Mouse (Mus musculus) erythroblast, embryonic 14.5 days (primary cell): ENCODE measurements at regions not wholly inside any gene's neighbourhood (a gene's known extent, or its start where the extent isn't known, plus 50 kb on each side); places are given as distances from the start of the nearest gene placed in this dataset.

Experiments used
- H3K27me3 ChIP-seq: 2 replicates; pipeline ENCODE4 v1.6.1; 2012; ENCODE audit warnings: inconsistent platforms; ENCODE audit not compliant: control insufficient read depth
- H3K36me3 ChIP-seq: 2 replicates; pipeline ENCODE4 v1.6.1; 2012; ENCODE audit warnings: mild to moderate bottlenecking, inconsistent platforms; ENCODE audit not compliant: control insufficient read depth
- H3K4me1 ChIP-seq: 2 replicates; pipeline ENCODE4 v1.6.1; 2012; ENCODE audit warnings: inconsistent platforms; ENCODE audit not compliant: control insufficient read depth
- H3K4me3 ChIP-seq: replicated peaks from 2 replicates; pipeline ENCODE3; 2012; ENCODE audit warnings: moderate library complexity, mild to moderate bottlenecking, inconsistent platforms
- H3K9me3 ChIP-seq: 2 replicates; pipeline ENCODE4 v1.6.1; 2012; ENCODE audit warnings: low read length, inconsistent platforms, mixed read lengths; ENCODE audit not compliant: control insufficient read depth
- GATA1 ChIP-seq: IDR thresholded peaks from 2 replicates; pipeline ENCODE4 v1.6.1; 2012; ENCODE audit warnings: low read length, inconsistent platforms, mixed read lengths
- TAL1 ChIP-seq: IDR thresholded peaks from 3 replicates; pipeline ENCODE4 v1.6.1; 2012; ENCODE audit warnings: low read length, inconsistent platforms, mixed read lengths

GRCm38 (mm10) chr12:114562440-114562839 is 1018.7 kb downstream of the Adam6a start:
- Histone ChIP-seq H3K4me3 (no peak overlapping the region), H3K9me3 (peaks cover 10% of the 10 kb centered on the region), H3K4me1 (no peaks in the 10 kb centered on the region), H3K36me3 (no peaks in the 10 kb centered on the region), H3K27me3 (no peaks in the 10 kb centered on the region)
- TF ChIP-seq GATA1 (no peak), TAL1 (no peak)

GRCm38 (mm10) chr12:114562978-114563377 is 1019.3 kb downstream of the Adam6a start:
- TF ChIP-seq GATA1 (no peak), TAL1 (no peak)
- Histone ChIP-seq H3K4me1 (no peaks in the 10 kb centered on the region), H3K9me3 (peaks cover 10% of the 10 kb centered on the region), H3K27me3 (no peaks in the 10 kb centered on the region), H3K36me3 (no peaks in the 10 kb centered on the region), H3K4me3 (no peak overlapping the region)

GRCm38 (mm10) chr12:114563683-114564082 is 1020.0 kb downstream of the Adam6a start:
- Histone ChIP-seq H3K4me3 (no peak overlapping the region), H3K4me1 (no peaks in the 10 kb centered on the region), H3K36me3 (no peaks in the 10 kb centered on the region), H3K27me3 (no peaks in the 10 kb centered on the region), H3K9me3 (peaks cover 10% of the 10 kb centered on the region)
- TF ChIP-seq GATA1, result no peak
- no peak for TF ChIP-seq TAL1

DNA sequence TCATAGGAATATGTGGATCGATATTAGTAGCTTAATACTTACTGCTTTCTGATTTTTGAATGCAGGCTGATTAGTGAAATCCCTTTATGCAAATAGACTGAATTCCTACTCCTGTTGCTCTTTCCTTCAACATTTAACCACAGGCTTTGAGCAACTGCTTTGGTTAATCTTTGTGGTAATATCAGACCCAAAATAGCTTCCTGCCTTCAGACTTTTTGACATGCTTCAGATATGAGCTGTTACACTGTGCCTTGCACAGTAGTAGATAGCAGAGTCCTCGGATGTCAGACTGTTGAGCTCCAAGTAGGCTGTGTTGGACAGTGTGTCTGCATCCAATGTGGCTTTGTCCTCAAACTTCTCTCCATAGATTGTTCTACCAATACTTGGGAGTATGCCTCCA is 1020.6 kb downstream of the Adam6a start:
- Histone ChIP-seq H3K9me3 (peaks cover 10% of the 10 kb centered on the region), H3K4me3 (no peak overlapping the region), H3K36me3 (no peaks in the 10 kb centered on the region), H3K4me1 (no peaks in the 10 kb centered on the region), H3K27me3 (no peaks in the 10 kb centered on the region)
- no peak for TF ChIP-seq GATA1
- no peak for TF ChIP-seq TAL1

- Histone ChIP-seq H3K4me1 (no peaks in the 10 kb centered on the region), H3K27me3 (no peaks in the 10 kb centered on the region), H3K36me3 (no peaks in the 10 kb centered on the region), H3K9me3 (no peaks in the 10 kb centered on the region), H3K4me3 (no peak overlapping the region)
- no peak for TF ChIP-seq GATA1
- no peak for TF ChIP-seq TAL1
Measured at GRCm38 (mm10) chr12:114583371-114583770, 1039.7 kb downstream of the Adam6a start.

DNA sequence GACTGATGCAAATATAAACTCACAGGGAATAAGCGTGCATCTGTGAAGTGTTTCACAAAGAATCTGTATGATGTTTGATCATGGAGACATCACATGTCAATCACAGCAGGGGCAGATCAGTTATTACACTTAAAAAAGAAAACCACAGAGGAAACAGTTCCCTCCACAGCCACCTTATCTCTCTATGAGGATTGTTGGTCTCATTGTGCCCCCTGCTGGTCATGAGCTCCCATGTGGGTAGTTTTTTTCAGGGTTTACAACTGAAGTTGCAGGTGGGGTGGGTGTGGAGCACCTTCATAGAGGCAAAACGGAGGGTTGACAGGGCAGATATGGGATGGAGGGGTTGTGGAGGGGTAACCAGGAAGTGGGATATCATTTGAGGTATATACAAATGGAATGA is 1043.5 kb downstream of the Adam6a start:
- H3K27me3 ChIP-seq, result no peaks in the 10 kb centered on the region
- H3K4me3 ChIP-seq, result no peak overlapping the region
- H3K4me1 ChIP-seq, result no peaks in the 10 kb centered on the region
- H3K9me3 ChIP-seq, result no peaks in the 10 kb centered on the region
- TF ChIP-seq GATA1 (no peak), TAL1 (no peak)
- H3K36me3 ChIP-seq, result no peaks in the 10 kb centered on the region

- Histone ChIP-seq H3K9me3 (peaks cover 6% of the 10 kb centered on the region; the same call in 1 of the 2 replicates), H3K27me3 (no peaks in the 10 kb centered on the region), H3K4me1 (no peaks in the 10 kb centered on the region), H3K4me3 (no peak overlapping the region), H3K36me3 (no peaks in the 10 kb centered on the region)
- TF ChIP-seq GATA1 (no peak), TAL1 (no peak)
Measured at GRCm38 (mm10) chr12:114597672-114598071, 1054.0 kb downstream of the Adam6a start.

GRCm38 (mm10) chr12:114609171-114609570 is 1065.5 kb downstream of the Adam6a start:
- Histone ChIP-seq H3K9me3 (peaks cover 5% of the 10 kb centered on the region), H3K4me3 (no peak overlapping the region), H3K36me3 (no peaks in the 10 kb centered on the region), H3K4me1 (no peaks in the 10 kb centered on the region), H3K27me3 (no peaks in the 10 kb centered on the region)
- no peak for TF ChIP-seq TAL1

- H3K9me3 ChIP-seq, result peaks cover 5% of the 10 kb centered on the region
- H3K36me3 ChIP-seq, result no peaks in the 10 kb centered on the region
- no peak overlapping the region for H3K4me3 ChIP-seq
- no peaks in the 10 kb centered on the region for H3K4me1 ChIP-seq
- H3K27me3 ChIP-seq, result no peaks in the 10 kb centered on the region
- TF ChIP-seq GATA1 (no peak), TAL1 (no peak)
Measured at GRCm38 (mm10) chr12:114612108-114612507, 1068.4 kb downstream of the Adam6a start.

DNA sequence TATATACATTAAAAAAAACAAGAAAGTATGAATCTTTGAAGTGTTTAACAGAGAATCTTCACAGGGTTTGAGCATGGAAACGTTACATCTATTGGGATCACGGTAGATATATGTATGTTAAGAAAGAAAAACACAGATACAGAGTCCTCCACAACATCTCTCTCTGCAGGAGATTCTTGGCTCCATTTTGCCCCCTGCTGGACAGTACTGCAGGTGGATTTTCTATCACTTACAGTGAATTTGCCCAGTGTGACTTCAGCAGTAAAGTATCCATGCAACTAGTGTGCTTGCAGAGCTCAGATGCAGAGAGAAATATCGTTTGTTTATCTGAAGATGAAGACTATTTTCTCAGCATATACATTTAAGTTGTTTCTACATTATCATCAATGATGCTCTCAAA is 1071.5 kb downstream of the Adam6a start:
- Histone ChIP-seq H3K9me3 (peaks cover 5% of the 10 kb centered on the region; the same call in 1 of the 2 replicates), H3K4me1 (no peaks in the 10 kb centered on the region)

More for the DNA sequence above, 1071.5 kb downstream of the Adam6a start:
- Histone ChIP-seq H3K4me3 (no peak overlapping the region), H3K36me3 (no peaks in the 10 kb centered on the region), H3K27me3 (no peaks in the 10 kb centered on the region)
- TF ChIP-seq GATA1 (no peak), TAL1 (no peak)
